In the genomic region with DNA sequence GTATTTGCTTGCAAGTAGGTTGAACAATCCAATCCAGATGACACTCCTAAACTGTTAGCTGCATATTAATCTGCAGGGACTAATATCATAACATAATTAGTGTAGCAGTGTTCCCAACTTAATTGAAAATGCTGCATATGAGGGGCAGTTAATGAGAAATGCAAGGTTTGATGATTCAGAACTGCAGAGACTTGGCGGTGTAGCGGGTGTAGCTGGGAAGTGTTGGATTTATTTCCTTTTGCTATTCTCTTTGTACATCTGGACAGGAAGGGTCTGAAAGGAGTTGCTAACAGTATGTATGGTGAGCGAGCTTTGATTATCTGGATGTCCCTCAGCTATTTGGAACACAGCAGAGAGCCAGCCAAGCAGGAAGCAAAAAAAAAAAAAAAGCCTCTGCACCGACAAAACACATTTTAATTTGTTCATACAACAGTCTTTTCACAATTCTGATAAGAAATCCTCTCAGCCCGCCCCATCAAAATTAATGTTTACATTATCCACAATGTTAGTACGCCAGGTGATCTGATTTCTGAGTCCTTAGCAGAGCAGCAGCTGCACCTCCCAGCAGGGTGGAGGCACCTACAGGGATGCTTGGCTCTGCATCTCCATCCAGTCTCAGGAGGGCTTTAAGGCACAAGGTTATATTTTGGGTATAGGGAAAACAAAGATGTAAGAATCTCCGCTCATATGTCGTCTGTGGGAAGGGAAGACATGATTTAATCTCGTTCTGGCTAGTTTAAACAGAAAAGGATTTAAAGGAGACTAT, we compare ENCODE assay signal across 11 mouse cellular contexts.
DNase-seq lines count a peak whose midpoint lies in the region; ATAC-seq lines count a peak whose summit lies in the region.
"Had no signal": no experiment of that assay in that cellular context is flagged by ENCODE, and none has a peak within 500 bp of the region (broad histone marks: within the 10 kb centered on the region; RNA-seq: fewer than 3 reads in every experiment).

No protein-coding gene starts in this region.

- H3K27me3 ChIP-seq in forebrain, embryonic 16.5 days (replicated peaks; ENCODE audit: control insufficient read depth, insufficient read depth, low read length), result no peaks in the 10 kb centered on the region
- no peaks in the 10 kb centered on the region for H3K27me3 ChIP-seq in forebrain, embryonic 10.5 days (ENCODE audit: poor library complexity, severe bottlenecking)
- H3K27me3 ChIP-seq in hindbrain, embryonic 15.5 days, result no peaks in the 10 kb centered on the region
- H3K27me3 ChIP-seq: liver, embryonic 15.5 days had no signal

- H3K4me2 ChIP-seq in forebrain, embryonic 16.5 days (ENCODE audit: low read length), result no peak overlapping the region
- H3K4me2 ChIP-seq in hindbrain, embryonic 15.5 days, result peak overlapping the region; percentile 21; the same call in 1 of the 2 replicates
- H3K4me2 ChIP-seq: liver, embryonic 15.5 days had no signal

- H3K27ac ChIP-seq in forebrain, embryonic 16.5 days (ENCODE audit: low read length), result peak overlapping the region; percentile 59
- H3K27ac ChIP-seq in forebrain, embryonic 10.5 days, result no peak overlapping the region
- peak overlapping the region; percentile 69 for H3K27ac ChIP-seq in hindbrain, embryonic 15.5 days (replicated peaks)
- H3K27ac ChIP-seq: gastrocnemius, adult 2 months; liver, embryonic 15.5 days had no signal

- 42% methylated on average over 9 of the region's 9 CpGs for WGBS in forebrain, embryonic 16.5 days
- 81% methylated on average over 9 of the region's 9 CpGs for WGBS in forebrain, embryonic 10.5 days
- 44% methylated on average over 9 of the region's 9 CpGs for WGBS in hindbrain, embryonic 15.5 days

- no peak for DNase-seq in forebrain, embryonic 10.5 days (ENCODE audit: extremely low spot score, low spot score)
- peak; percentile 36 for DNase-seq in left cerebral cortex, postnatal 4 days
- DNase-seq in left cerebral cortex, postnatal 36 days (ENCODE audit: low spot score in 2 of 2), result no peak
- DNase-seq in cerebellum, adult 18-20 months, result peak; percentile 50 to 52
- DNase-seq in spleen, postnatal 4 days (ENCODE audit: low spot score in 2 of 2), result no peak
- DNase-seq: gastrocnemius, adult 2 months; spleen, adult 18-20 months had no signal

- no peak overlapping the region for H3K9ac ChIP-seq in forebrain, embryonic 16.5 days (replicated peaks; ENCODE audit: low read depth, low read length)
- H3K9ac ChIP-seq in hindbrain, embryonic 15.5 days, result no peak overlapping the region
- H3K9ac ChIP-seq: liver, embryonic 15.5 days had no signal

- no peaks in the 10 kb centered on the region for H3K9me3 ChIP-seq in forebrain, embryonic 16.5 days (ENCODE audit: control insufficient read depth, low read length)
- H3K9me3 ChIP-seq in forebrain, embryonic 10.5 days, result no peaks in the 10 kb centered on the region
- no peaks in the 10 kb centered on the region for H3K9me3 ChIP-seq in hindbrain, embryonic 15.5 days
- H3K9me3 ChIP-seq: liver, embryonic 15.5 days had no signal

- peaks cover 41% of the 10 kb centered on the region for H3K4me1 ChIP-seq in forebrain, embryonic 16.5 days (replicated peaks; ENCODE audit: control insufficient read depth, insufficient read depth, low read length)
- peaks cover 24% of the 10 kb centered on the region for H3K4me1 ChIP-seq in forebrain, embryonic 10.5 days
- peaks cover 40% of the 10 kb centered on the region for H3K4me1 ChIP-seq in hindbrain, embryonic 15.5 days (replicated peaks)
- H3K4me1 ChIP-seq: liver, embryonic 15.5 days had no signal

- no peaks in the 10 kb centered on the region for H3K36me3 ChIP-seq in forebrain, embryonic 16.5 days (ENCODE audit: control insufficient read depth, insufficient read depth)
- H3K36me3 ChIP-seq in forebrain, embryonic 10.5 days (replicated peaks), result no peaks in the 10 kb centered on the region
- H3K36me3 ChIP-seq in hindbrain, embryonic 15.5 days, result no peaks in the 10 kb centered on the region
- H3K36me3 ChIP-seq: liver, embryonic 15.5 days had no signal

- no peak for ATAC-seq in forebrain, embryonic 16.5 days
- ATAC-seq in hindbrain, embryonic 15.5 days (ENCODE audit: low FRiP score, low read depth), result peak; percentile 13; the same call in 1 of the 2 replicates
- no peak for ATAC-seq in megakaryocyte-erythroid progenitor cell, adult 5-6 weeks (replicated peaks; ENCODE audit: low FRiP score, low TSS enrichment, poor library complexity, severe bottlenecking)

- intact Hi-C loops in left cerebral cortex, postnatal 4 days (cut with DNase I), result no loop called here
- intact Hi-C loops in left cerebral cortex, postnatal 36 days (cut with DNase I), result no loop called here

- no peak overlapping the region for H3K4me3 ChIP-seq in forebrain, embryonic 16.5 days (replicated peaks; ENCODE audit: low read length)
- no peak overlapping the region for H3K4me3 ChIP-seq in forebrain, embryonic 10.5 days
- H3K4me3 ChIP-seq in hindbrain, embryonic 15.5 days, result no peak overlapping the region
- H3K4me3 ChIP-seq: gastrocnemius, adult 2 months; liver, embryonic 15.5 days had no signal

Comparison
In these comparisons a context has a peak if more than half of its experiments do, and no peak if none do; other contexts are left out.
1. DNase-seq: peak in left cerebral cortex, postnatal 4 days (single experiment) and cerebellum, adult 18-20 months (2 of 2); none in forebrain, embryonic 10.5 days (single experiment), left cerebral cortex, postnatal 36 days (0 of 2) and spleen, postnatal 4 days (0 of 2).